23 mouse cellular contexts compared by ENCODE assay signal in the genomic region with DNA sequence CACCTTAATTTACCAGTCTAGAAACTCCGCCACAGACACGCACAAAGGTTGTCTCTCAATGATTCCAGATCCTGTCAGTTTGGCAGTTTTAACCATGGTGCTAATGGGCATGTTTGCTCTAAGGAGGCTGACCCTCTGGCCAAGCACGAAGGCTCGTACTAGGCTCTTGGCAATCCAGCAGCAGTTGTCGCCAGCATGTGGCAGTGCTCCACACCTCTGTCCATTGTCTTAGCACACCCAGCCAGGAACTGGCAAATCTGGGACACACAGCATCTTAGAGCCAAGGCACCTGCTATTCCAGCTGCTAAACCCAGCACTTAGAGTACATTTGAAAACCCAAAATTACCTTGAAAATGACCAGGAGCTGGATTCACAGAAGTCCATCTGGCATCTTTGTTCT. TPM values are rescaled to one million over a fixed set of nuclear protein-coding genes. Genes with fewer than 3 reads are reported as not detected.
DNase-seq lines count a peak whose midpoint lies in the region; ATAC-seq and TF ChIP-seq lines count a peak whose summit lies in the region.
"Had no signal": no experiment of that assay in that cellular context is flagged by ENCODE, and none has a peak within 500 bp of the region (broad histone marks: within the 10 kb centered on the region; RNA-seq: fewer than 3 reads in every experiment).

No protein-coding gene starts in this region.

- TF ChIP-seq CTCF in forebrain, postnatal 0 days (IDR thresholded peaks at IDR 0.05; ENCODE audit: low read depth), result no peak

- no peaks in the 10 kb centered on the region for H3K4me1 ChIP-seq in forebrain, postnatal 0 days (ENCODE audit: insufficient read depth)
- H3K4me1 ChIP-seq in forebrain, embryonic 16.5 days (replicated peaks; ENCODE audit: control insufficient read depth, insufficient read depth, low read length), result no peaks in the 10 kb centered on the region
- no peaks in the 10 kb centered on the region for H3K4me1 ChIP-seq in hindbrain, embryonic 16.5 days (ENCODE audit: control insufficient read depth, insufficient read depth, low read depth, low read length)
- peaks cover 5% of the 10 kb centered on the region; the same call in 1 of the 2 replicates for H3K4me1 ChIP-seq in hindbrain, embryonic 10.5 days (replicated peaks)
- H3K4me1 ChIP-seq: embryonic facial prominence, embryonic 13.5 days; intestine, embryonic 15.5 days had no signal

- H3K27ac ChIP-seq in forebrain, postnatal 0 days (ENCODE audit: low read depth, low read length), result no peak overlapping the region
- H3K27ac ChIP-seq in forebrain, embryonic 16.5 days (ENCODE audit: low read length), result no peak overlapping the region
- H3K27ac ChIP-seq in hindbrain, embryonic 16.5 days (ENCODE audit: low read depth, low read length), result 0 out of 2 replicates have a peak overlapping the region, but pooled peaks have one; percentile 14
- no peak overlapping the region for H3K27ac ChIP-seq in hindbrain, embryonic 10.5 days
- H3K27ac ChIP-seq: embryonic facial prominence, embryonic 13.5 days; gastrocnemius, adult 2 months; intestine, embryonic 15.5 days had no signal

- peak; percentile 20; the same call in 1 of the 2 replicates for ATAC-seq in forebrain, postnatal 0 days
- ATAC-seq in forebrain, embryonic 16.5 days, result no peak
- 0 out of 2 replicates have a peak, but pooled peaks have one; percentile 41 for ATAC-seq in hindbrain, embryonic 16.5 days
- ATAC-seq: CD4-positive, CD25-positive, alpha-beta regulatory T cell, adult 4 months; forebrain, embryonic 14.5 days; intestine, embryonic 15.5 days had no signal

- peaks cover 26% of the 10 kb centered on the region for H3K36me3 ChIP-seq in forebrain, postnatal 0 days (ENCODE audit: insufficient read depth)
- H3K36me3 ChIP-seq in forebrain, embryonic 16.5 days (ENCODE audit: control insufficient read depth, insufficient read depth), result peaks cover 9% of the 10 kb centered on the region
- peaks cover 13% of the 10 kb centered on the region for H3K36me3 ChIP-seq in hindbrain, embryonic 16.5 days (ENCODE audit: control insufficient read depth, insufficient read depth, low read length)
- H3K36me3 ChIP-seq in hindbrain, embryonic 10.5 days, result peaks cover 62% of the 10 kb centered on the region

- H3K27me3 ChIP-seq in forebrain, postnatal 0 days (ENCODE audit: insufficient read depth, low read length), result no peaks in the 10 kb centered on the region
- no peaks in the 10 kb centered on the region for H3K27me3 ChIP-seq in forebrain, embryonic 16.5 days (replicated peaks; ENCODE audit: control insufficient read depth, insufficient read depth, low read length)
- H3K27me3 ChIP-seq in hindbrain, embryonic 16.5 days (replicated peaks; ENCODE audit: control insufficient read depth, insufficient read depth, low read length), result no peaks in the 10 kb centered on the region
- no peaks in the 10 kb centered on the region for H3K27me3 ChIP-seq in hindbrain, embryonic 10.5 days (ENCODE audit: insufficient read depth, poor library complexity, severe bottlenecking)
- H3K27me3 ChIP-seq: embryonic facial prominence, embryonic 13.5 days; intestine, embryonic 15.5 days had no signal

- WGBS in forebrain, postnatal 0 days, result 63% methylated on average over 5 of the region's 5 CpGs
- WGBS in forebrain, embryonic 16.5 days, result 56% methylated on average over 5 of the region's 5 CpGs
- WGBS in hindbrain, embryonic 16.5 days, result 65% methylated on average over 5 of the region's 5 CpGs
- WGBS in hindbrain, embryonic 10.5 days, result 82% methylated on average over 5 of the region's 5 CpGs

- no peak overlapping the region for H3K9ac ChIP-seq in forebrain, postnatal 0 days
- no peak overlapping the region for H3K9ac ChIP-seq in forebrain, embryonic 16.5 days (replicated peaks; ENCODE audit: low read depth, low read length)
- no peak overlapping the region for H3K9ac ChIP-seq in hindbrain, embryonic 16.5 days (ENCODE audit: low read depth, low read length)
- H3K9ac ChIP-seq: embryonic facial prominence, embryonic 13.5 days; intestine, embryonic 15.5 days had no signal

- peak; percentile 22 for DNase-seq in cerebellum, adult 9-11 months
- DNase-seq in cerebellum, adult 11 months, result no peak
- no peak for DNase-seq in forebrain, postnatal 0 days
- DNase-seq in hindbrain, embryonic 10.5 days (ENCODE audit: low spot score), result no peak
- DNase-seq in brain, adult 2 months (ENCODE audit: low read depth, low spot score), result peak; percentile 68
- DNase-seq: adrenal gland, adult 8-10 months; adrenal gland, postnatal 36 days; B cell, adult 2 months; cerebellum, adult 11-12 months; cerebellum, postnatal 25 days; gastrocnemius, adult 2 months; gastrocnemius, postnatal 25 days; heart, postnatal 10 days; heart, postnatal 4 days; kidney, adult 18-20 months had no signal

- H3K4me2 ChIP-seq in forebrain, postnatal 0 days (ENCODE audit: low read depth), result no peak overlapping the region
- H3K4me2 ChIP-seq in forebrain, embryonic 16.5 days (ENCODE audit: low read length), result no peak overlapping the region
- H3K4me2 ChIP-seq in hindbrain, embryonic 16.5 days (ENCODE audit: low read length), result no peak overlapping the region
- H3K4me2 ChIP-seq: embryonic facial prominence, embryonic 13.5 days; intestine, embryonic 15.5 days had no signal

- H3K4me3 ChIP-seq in forebrain, postnatal 0 days (ENCODE audit: low read depth, low read length), result no peak overlapping the region
- no peak overlapping the region for H3K4me3 ChIP-seq in forebrain, embryonic 16.5 days (replicated peaks; ENCODE audit: low read length)
- no peak overlapping the region for H3K4me3 ChIP-seq in hindbrain, embryonic 16.5 days (ENCODE audit: low read length)
- no peak overlapping the region for H3K4me3 ChIP-seq in hindbrain, embryonic 10.5 days
- H3K4me3 ChIP-seq: embryonic facial prominence, embryonic 13.5 days; gastrocnemius, adult 2 months; intestine, embryonic 15.5 days had no signal

- no peaks in the 10 kb centered on the region for H3K9me3 ChIP-seq in forebrain, postnatal 0 days (ENCODE audit: low read length)
- no peaks in the 10 kb centered on the region for H3K9me3 ChIP-seq in forebrain, embryonic 16.5 days (ENCODE audit: control insufficient read depth, low read length)
- no peaks in the 10 kb centered on the region for H3K9me3 ChIP-seq in hindbrain, embryonic 16.5 days (ENCODE audit: control insufficient read depth, low read length)
- H3K9me3 ChIP-seq in hindbrain, embryonic 10.5 days, result no peaks in the 10 kb centered on the region
- H3K9me3 ChIP-seq: embryonic facial prominence, embryonic 13.5 days; G1E; intestine, embryonic 15.5 days had no signal

RNA-seq across cellular contexts. Expression of gene Mettl22, which starts 18.8 kb away (rescaled TPM):
- 34.8 and 61.6 TPM in 2 replicates for total RNA-seq in forebrain, postnatal 0 days (2014; rRNA removed)
- 85.9 and 94.3 TPM in 2 replicates for polyA plus RNA-seq in forebrain, postnatal 0 days (2015; fragmentation: Nextera tagmentation; extraction: Ambion mirVana)
- polyA plus RNA-seq in forebrain, embryonic 16.5 days (2015; fragmentation: Nextera tagmentation; extraction: Ambion mirVana), result 37.5 and 50.3 TPM in 2 replicates
- polyA plus RNA-seq in hindbrain, embryonic 16.5 days (2015; fragmentation: Nextera tagmentation; extraction: Ambion mirVana), result 53.7 and 58.4 TPM in 2 replicates
- 24.0 and 26.0 TPM in 2 replicates for polyA plus RNA-seq in hindbrain, embryonic 10.5 days (2016; fragmentation: Nextera tagmentation; extraction: Ambion mirVana)

RNA-seq across cellular contexts. Expression of gene Abat, which starts 23.9 kb away (rescaled TPM):
- total RNA-seq in forebrain, postnatal 0 days (2014; rRNA removed), result 76.1 and 104 TPM in 2 replicates
- polyA plus RNA-seq in forebrain, postnatal 0 days (2015; fragmentation: Nextera tagmentation; extraction: Ambion mirVana), result 54.9 and 69.4 TPM in 2 replicates
- 48.5 and 58.0 TPM in 2 replicates for polyA plus RNA-seq in forebrain, embryonic 16.5 days (2015; fragmentation: Nextera tagmentation; extraction: Ambion mirVana)
- 95.2 and 106 TPM in 2 replicates for polyA plus RNA-seq in hindbrain, embryonic 16.5 days (2015; fragmentation: Nextera tagmentation; extraction: Ambion mirVana)
- 22.7 and 27.2 TPM in 2 replicates for polyA plus RNA-seq in hindbrain, embryonic 10.5 days (2016; fragmentation: Nextera tagmentation; extraction: Ambion mirVana)
- total RNA-seq: granulocyte monocyte progenitor cell, adult 5-6 weeks had no signal
- polyA plus RNA-seq: G1E had no signal

Comparison
In these comparisons a context has a peak if more than half of its experiments do, and no peak if none do; other contexts are left out.
1. DNase-seq: peak in cerebellum, adult 9-11 months (single experiment) and brain, adult 2 months (single experiment); none in cerebellum, adult 11 months (single experiment), forebrain, postnatal 0 days (single experiment) and hindbrain, embryonic 10.5 days (single experiment).